Comparison of ENCODE assay signal across 19 mouse cellular contexts in the genomic region with DNA sequence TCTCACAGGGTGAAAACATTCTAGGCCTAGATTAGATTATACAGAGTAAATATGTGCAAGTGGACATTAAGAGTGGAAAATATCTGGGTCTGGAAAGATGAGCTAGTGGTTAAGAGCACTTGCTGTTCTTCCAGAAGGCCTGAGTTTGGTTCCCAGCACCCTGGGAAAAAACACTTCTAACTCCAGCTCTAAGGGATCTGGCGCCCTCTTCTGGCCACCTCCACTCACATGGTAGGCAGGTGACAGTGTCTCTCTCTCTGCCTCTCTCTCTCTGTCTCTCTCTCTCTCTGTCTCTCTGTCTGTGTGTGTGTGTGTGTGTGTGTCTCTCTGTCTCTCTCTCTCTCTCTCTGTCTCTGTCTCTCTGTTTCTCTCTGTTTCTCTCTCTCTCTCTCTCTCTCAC. TPM values are rescaled to one million over a fixed set of nuclear protein-coding genes. Genes with fewer than 3 reads are reported as not detected.
DNase-seq lines count a peak whose midpoint lies in the region; ATAC-seq and TF ChIP-seq lines count a peak whose summit lies in the region.
"Had no signal": no experiment of that assay in that cellular context is flagged by ENCODE, and none has a peak within 500 bp of the region (broad histone marks: within the 10 kb centered on the region; RNA-seq: fewer than 3 reads in every experiment).

No protein-coding gene starts in this region.

- H3K9me3 ChIP-seq in liver, embryonic 11.5 days (ENCODE audit: control insufficient read depth, low read length), result no peaks in the 10 kb centered on the region
- H3K9me3 ChIP-seq in hindbrain, embryonic 10.5 days, result no peaks in the 10 kb centered on the region
- H3K9me3 ChIP-seq: neural tube, embryonic 15.5 days; stomach, embryonic 15.5 days had no signal

- no peaks in the 10 kb centered on the region for H3K27me3 ChIP-seq in cerebellum, adult 2 months (ENCODE audit: control insufficient read depth, insufficient read depth, low read length)
- H3K27me3 ChIP-seq in liver, adult 2 months (ENCODE audit: control insufficient read depth, insufficient read depth, low read length), result no peaks in the 10 kb centered on the region
- H3K27me3 ChIP-seq in liver, embryonic 11.5 days (replicated peaks; ENCODE audit: control insufficient read depth, insufficient read depth, low read length), result no peaks in the 10 kb centered on the region
- H3K27me3 ChIP-seq in hindbrain, embryonic 10.5 days (ENCODE audit: insufficient read depth, poor library complexity, severe bottlenecking), result peaks cover 7% of the 10 kb centered on the region
- H3K27me3 ChIP-seq: neural tube, embryonic 15.5 days; stomach, embryonic 15.5 days had no signal

- H3K27ac ChIP-seq in cerebellum, adult 2 months (ENCODE audit: insufficient read depth, low read length), result no peak overlapping the region
- no peak overlapping the region for H3K27ac ChIP-seq in liver, adult 2 months (replicated peaks; ENCODE audit: insufficient read depth, low read depth, low read length)
- no peak overlapping the region for H3K27ac ChIP-seq in liver, embryonic 11.5 days (ENCODE audit: low read depth, low read length)
- no peak overlapping the region for H3K27ac ChIP-seq in hindbrain, embryonic 10.5 days
- H3K27ac ChIP-seq: neural tube, embryonic 15.5 days; stomach, embryonic 15.5 days had no signal

- H3K79me2 ChIP-seq in liver, adult 2 months (ENCODE audit: control insufficient read depth, insufficient read depth, low read length), result peaks cover 13% of the 10 kb centered on the region; the same call in 1 of the 2 replicates

- peaks cover 33% of the 10 kb centered on the region for H3K4me1 ChIP-seq in cerebellum, adult 2 months (ENCODE audit: control insufficient read depth, insufficient read depth, low read length)
- peaks cover 7% of the 10 kb centered on the region for H3K4me1 ChIP-seq in liver, adult 2 months (ENCODE audit: control insufficient read depth, insufficient read depth, low read length)
- peaks cover 2% of the 10 kb centered on the region; the same call in 1 of the 2 replicates for H3K4me1 ChIP-seq in liver, embryonic 11.5 days (replicated peaks; ENCODE audit: control insufficient read depth, insufficient read depth, low read length)
- H3K4me1 ChIP-seq in hindbrain, embryonic 10.5 days (replicated peaks), result peaks cover 13% of the 10 kb centered on the region; the same call in 1 of the 2 replicates

- ATAC-seq in liver, embryonic 11.5 days (replicated peaks; ENCODE audit: low FRiP score), result no peak
- ATAC-seq: hindbrain, embryonic 16.5 days had no signal

- no peak overlapping the region for H3K9ac ChIP-seq in liver, adult 2 months (ENCODE audit: low read depth, low read length)
- no peak overlapping the region for H3K9ac ChIP-seq in liver, embryonic 11.5 days (ENCODE audit: low read depth, low read length)
- H3K9ac ChIP-seq: neural tube, embryonic 15.5 days; stomach, embryonic 15.5 days had no signal

- intact Hi-C loops in left cerebral cortex, postnatal 10 days (cut with DNase I), result no loop called here

- no peaks in the 10 kb centered on the region for H3K36me3 ChIP-seq in liver, adult 2 months (ENCODE audit: control insufficient read depth, insufficient read depth, low read length)
- H3K36me3 ChIP-seq in liver, embryonic 11.5 days (ENCODE audit: control insufficient read depth, insufficient read depth, low read length), result no peaks in the 10 kb centered on the region; the same call in 1 of the 2 replicates
- H3K36me3 ChIP-seq in hindbrain, embryonic 10.5 days, result peaks cover 3% of the 10 kb centered on the region; the same call in 1 of the 2 replicates
- H3K36me3 ChIP-seq: neural tube, embryonic 15.5 days; stomach, embryonic 15.5 days had no signal

- 53% methylated on average over 1 of the region's 1 CpGs for WGBS in cerebellum, adult 2 months
- WGBS in liver, adult 2 months, result 85% methylated on average over 1 of the region's 1 CpGs
- WGBS in liver, embryonic 11.5 days, result 54% methylated on average over 1 of the region's 1 CpGs
- 45% methylated on average over 1 of the region's 1 CpGs for WGBS in hindbrain, embryonic 10.5 days

- no peak for TF ChIP-seq POLR2A in cerebellum, adult 2 months (IDR thresholded peaks at IDR 0.05; ENCODE audit: borderline replicate concordance, insufficient read depth, low read length)
- no peak for TF ChIP-seq POLR2A in liver, adult 2 months (IDR thresholded peaks at IDR 0.05; ENCODE audit: extremely low read depth, insufficient read depth, low read length)

- peak; percentile 10; the same call in 1 of the 2 replicates for TF ChIP-seq CTCF in cerebellum, adult 2 months (IDR thresholded peaks at IDR 0.05; ENCODE audit: borderline replicate concordance, insufficient read depth, low read depth, low read length)
- TF ChIP-seq CTCF in liver, adult 2 months (IDR thresholded peaks at IDR 0.05; ENCODE audit: low read depth, low read length), result peak; percentile 13; the same call in 1 of the 2 replicates

- no peak for DNase-seq in cerebellum, adult 2 months
- DNase-seq in cerebellum, postnatal 4 days (ENCODE audit: low spot score in 2 of 2), result no peak
- no peak for DNase-seq in liver, adult 2 months (ENCODE audit: extremely low read depth, low read depth, low spot score)
- no peak for DNase-seq in liver, embryonic 11.5 days (ENCODE audit: low spot score)
- DNase-seq in 416B (ENCODE audit: low read depth) (peak; percentile 25), R1 (ENCODE audit: low read depth, low spot score) (peak; percentile 85)
- DNase-seq in hindbrain, embryonic 10.5 days (ENCODE audit: low spot score), result no peak
- DNase-seq in left cerebral cortex, postnatal 10 days (ENCODE audit: extremely low spot score in 1 of 2, low spot score in 2 of 2), result no peak
- DNase-seq: adrenal gland, postnatal 10 days; kidney, postnatal 14 days; layer of hippocampus, postnatal 36 days; right cerebral cortex, postnatal 14 days had no signal

- H3K4me3 ChIP-seq in cerebellum, adult 2 months (replicated peaks; ENCODE audit: insufficient read depth, low read depth, low read length), result no peak overlapping the region
- no peak overlapping the region for H3K4me3 ChIP-seq in liver, adult 2 months (ENCODE audit: insufficient read depth, low read depth, low read length)
- no peak overlapping the region for H3K4me3 ChIP-seq in liver, embryonic 11.5 days (ENCODE audit: low read depth, low read length)
- H3K4me3 ChIP-seq in hindbrain, embryonic 10.5 days, result no peak overlapping the region
- H3K4me3 ChIP-seq: neural tube, embryonic 15.5 days; stomach, embryonic 15.5 days had no signal

- H3K4me2 ChIP-seq in liver, embryonic 11.5 days, result no peak overlapping the region
- H3K4me2 ChIP-seq: neural tube, embryonic 15.5 days; stomach, embryonic 15.5 days had no signal

RNA-seq across cellular contexts. Expression of a gene that starts 6.0 kb away (rescaled TPM):
- polyA plus RNA-seq in cerebellum, adult 2 months (2012; rRNA removed), result 31.9 and 34.6 TPM in 2 replicates
- 5.2 and 5.3 TPM in 2 replicates for total RNA-seq in liver, adult 2 months (2014; rRNA removed)
- polyA plus RNA-seq in liver, adult 2 months (2012; rRNA removed), result 2.4 and 2.8 TPM in 2 replicates
- polyA plus RNA-seq in liver, embryonic 11.5 days (2014; fragmentation: Nextera tagmentation; extraction: Ambion mirVana), result 25.2 and 26.9 TPM in 2 replicates
- polyA plus RNA-seq in hindbrain, embryonic 10.5 days (2016; fragmentation: Nextera tagmentation; extraction: Ambion mirVana), result 18.6 and 22.2 TPM in 2 replicates
- total RNA-seq in left cerebral cortex, postnatal 10 days (2021), result 10 to 100 TPM; 17.1 to 19.9 TPM

RNA-seq across cellular contexts. Expression of a gene that starts 39.7 kb away (rescaled TPM):
- polyA plus RNA-seq in cerebellum, adult 2 months (2012; rRNA removed), result not detected in 2 replicates
- total RNA-seq in liver, adult 2 months (2014; rRNA removed), result not detected in 2 replicates
- not detected in 2 replicates for polyA plus RNA-seq in liver, adult 2 months (2012; rRNA removed)
- 0.13 TPM in 1 of 2 replicates, not detected in the other for polyA plus RNA-seq in liver, embryonic 11.5 days (2014; fragmentation: Nextera tagmentation; extraction: Ambion mirVana)
- polyA plus RNA-seq in hindbrain, embryonic 10.5 days (2016; fragmentation: Nextera tagmentation; extraction: Ambion mirVana), result 0.08 TPM in 1 of 2 replicates, not detected in the other
- total RNA-seq in left cerebral cortex, postnatal 10 days (2021), result not detected
- total RNA-seq: adrenal gland, postnatal 10 days; layer of hippocampus, postnatal 36 days; monocyte, adult 5-6 weeks had no signal
- polyA plus RNA-seq: cortical plate, adult 2 months; frontal cortex, adult 2 months; limb, embryonic 14.5 days had no signal

RNA-seq across cellular contexts. Expression of a gene that starts 43.7 kb away (rescaled TPM):
- 154 and 159 TPM in 2 replicates for polyA plus RNA-seq in cerebellum, adult 2 months (2012; rRNA removed)
- 26.2 and 27.1 TPM in 2 replicates for total RNA-seq in liver, adult 2 months (2014; rRNA removed)
- 18.8 and 23.0 TPM in 2 replicates for polyA plus RNA-seq in liver, adult 2 months (2012; rRNA removed)
- 149 and 156 TPM in 2 replicates for polyA plus RNA-seq in liver, embryonic 11.5 days (2014; fragmentation: Nextera tagmentation; extraction: Ambion mirVana)
- 161 and 169 TPM in 2 replicates for polyA plus RNA-seq in hindbrain, embryonic 10.5 days (2016; fragmentation: Nextera tagmentation; extraction: Ambion mirVana)
- 10 to 100 TPM; 75.5 to 77.2 TPM for total RNA-seq in left cerebral cortex, postnatal 10 days (2021)

Comparison
In these comparisons a context has a peak if more than half of its experiments do, and no peak if none do; other contexts are left out.
1. DNase-seq: peak in 416B (single experiment) and R1 (single experiment); none in cerebellum, adult 2 months (0 of 2), cerebellum, postnatal 4 days (0 of 2), liver, adult 2 months (single experiment), liver, embryonic 11.5 days (single experiment), hindbrain, embryonic 10.5 days (single experiment) and left cerebral cortex, postnatal 10 days (0 of 2).